Mouse (Mus musculus) spleen, adult 2 months (tissue): ENCODE measurements around the gene Aspscr1. TPM values are rescaled to one million over a fixed set of nuclear protein-coding genes. Genes with fewer than 3 reads are reported as not detected.

ENCODE experiments used
- DNase-seq, 2 experiments: peaks; one replicate each; pipeline versions ENCODE4 v3.0.0 to v3.0.0-alpha.2; 2012 to 2021; ENCODE audit warnings: low spot score in 2 of 2, low read depth in 1 of 2
- H3K27ac ChIP-seq: fragments of 200-500 bp; 2 replicates; pipeline ENCODE4 v1.5.1; 2012; ENCODE audit warnings: low read length, inconsistent platforms; ENCODE audit not compliant: insufficient read depth
- H3K27me3 ChIP-seq: fragments of 200-500 bp; 2 replicates; pipeline ENCODE4 v1.6.1; 2012; ENCODE audit warnings: mild to moderate bottlenecking, moderate library complexity, low read length, inconsistent platforms; ENCODE audit not compliant: control insufficient read depth, insufficient read depth
- H3K36me3 ChIP-seq: fragments of 200-500 bp; 2 replicates; pipeline ENCODE4 v1.6.1; 2012; ENCODE audit warnings: mild to moderate bottlenecking, low read length, inconsistent platforms; ENCODE audit not compliant: control insufficient read depth, insufficient read depth
- H3K4me1 ChIP-seq: fragments of 200-500 bp; 2 replicates; pipeline ENCODE4 v1.6.1; 2011; ENCODE audit warnings: inconsistent platforms; ENCODE audit not compliant: control insufficient read depth, insufficient read depth, insufficient read length
- H3K4me3 ChIP-seq: fragments of 200-500 bp; 2 replicates; pipeline ENCODE4 v1.5.1; 2011; ENCODE audit warnings: mild to moderate bottlenecking, inconsistent platforms; ENCODE audit not compliant: insufficient read depth, insufficient read length; ENCODE audit errors: extremely low read depth
- CTCF ChIP-seq: fragments of 200-500 bp; IDR thresholded peaks from 2 replicates; pipeline ENCODE4 v1.5.1; 2011; ENCODE audit warnings: mild to moderate bottlenecking, inconsistent platforms; ENCODE audit not compliant: insufficient read depth, insufficient read length, insufficient replicate concordance; ENCODE audit errors: extremely low read depth
- POLR2A ChIP-seq: fragments of 200-500 bp; IDR thresholded peaks from 2 replicates; pipeline ENCODE4 v1.6.1; 2011; ENCODE audit warnings: low read depth, low read length, inconsistent platforms
- WGBS: fragments of 180-500 bp; shearing (Covaris S2); methylation state at CpG from one replicate; pipeline ENCODE4 v1.1.7; 2018; 5-methylcytosine and 5-hydroxymethylcytosine counted together
- polyA plus RNA-seq: library from polyadenylated mRNA; depleted of rRNA; stranded (reverse); fragments of >200 nt; gene quantifications from 2 replicates; pipeline ENCODE4 v1.2.3, GENCODE M21; 2012

Aspscr1 gene
- polyA plus RNA-seq, 1 experiment: 84.5 TPM

DNA sequence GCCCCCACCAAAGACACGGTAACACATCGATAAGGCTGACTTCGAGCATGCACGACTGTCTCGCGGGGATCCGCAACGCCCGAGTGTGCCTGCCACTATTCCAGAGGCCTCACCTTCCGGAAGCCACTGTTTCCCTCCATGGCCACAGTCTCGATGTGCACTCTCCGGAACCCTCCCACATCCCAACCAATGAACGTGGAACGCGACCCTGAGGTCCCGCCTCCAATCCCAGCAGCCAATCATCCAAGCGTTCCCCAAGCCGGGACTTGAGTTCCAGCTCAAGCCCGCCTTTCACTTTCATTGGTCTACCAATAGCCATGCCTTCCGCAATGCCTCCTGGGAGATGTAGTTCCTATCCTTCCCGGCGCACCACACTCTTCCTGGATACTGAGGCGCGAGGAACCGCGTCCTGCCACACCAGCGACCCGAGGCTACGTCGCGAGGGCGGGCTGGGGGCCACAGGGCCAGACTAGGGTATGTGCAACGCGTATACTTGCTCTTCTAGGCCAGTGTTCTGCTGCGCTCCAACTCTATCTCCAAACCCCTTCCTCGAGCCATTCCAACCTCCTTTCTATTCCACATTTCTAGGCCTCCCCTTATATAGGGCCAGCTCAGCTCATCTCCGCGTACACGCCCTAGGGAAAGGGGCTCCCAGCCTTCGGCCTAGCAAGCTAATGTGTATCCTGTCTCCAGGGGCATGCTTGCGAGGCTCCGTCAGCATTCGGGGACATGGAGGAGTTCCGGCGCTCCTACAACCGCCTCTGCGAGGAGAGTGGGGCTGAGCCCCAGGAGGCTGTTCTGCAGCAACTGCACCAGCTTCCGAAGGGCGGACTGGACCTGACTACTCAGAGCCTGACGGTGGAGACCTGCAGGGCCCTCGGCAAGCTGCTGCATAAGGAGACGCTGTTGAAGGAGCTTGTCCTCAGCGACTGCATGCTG lies 41.1 kb downstream of the Aspscr1 start, which contains the start of the genes Cenpx and Lrrc45:
Gene Cenpx, minus strand, starts transcription at position 159 of the 939 bp plus-strand sequence.
Gene Lrrc45, plus strand, starts transcription at position 346 of the 939 bp plus-strand sequence.
- H3K4me1 ChIP-seq: peaks cover 4% of the 10 kb centered on the region; the same call in 1 of the 2 replicates
- H3K27me3 ChIP-seq: no peaks in the 10 kb centered on the region
- peak within 1 kb of the TSS; percentile 30 for H3K27ac ChIP-seq
- peak; percentile 91 to 96 for DNase-seq
- 1% methylated on average over 53 of the region's 53 CpGs for WGBS
- peak within 1 kb of the TSS; percentile 81 for H3K4me3 ChIP-seq
- peaks cover 5% of the 10 kb centered on the region; the same call in 1 of the 2 replicates for H3K36me3 ChIP-seq
- no peak for TF ChIP-seq CTCF
- TF ChIP-seq POLR2A: peak; percentile 30

DNA sequence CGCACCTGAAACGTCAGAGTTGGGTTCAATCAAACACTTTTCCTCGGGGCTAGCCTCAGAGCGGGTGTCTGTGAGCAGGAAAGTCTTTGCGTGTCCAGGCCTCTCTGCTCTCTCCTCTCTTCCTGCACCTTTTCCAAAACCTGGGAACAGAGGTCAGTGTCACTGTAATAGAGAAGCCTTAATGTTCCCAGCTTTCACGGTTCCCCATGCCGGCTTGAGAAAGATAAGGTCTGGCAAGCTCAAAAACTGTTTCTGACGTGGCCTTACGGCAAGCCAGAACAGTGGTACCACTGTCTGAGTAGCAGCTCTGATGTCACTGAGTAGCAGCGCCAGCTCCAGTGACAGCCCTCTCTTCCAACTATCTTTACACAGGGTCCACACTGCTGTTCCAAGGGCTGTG lies 41.8 kb downstream of the Aspscr1 start:
- no peaks in the 10 kb centered on the region for H3K27me3 ChIP-seq
- peaks cover 4% of the 10 kb centered on the region; the same call in 1 of the 2 replicates for H3K4me1 ChIP-seq
- 52% methylated on average over 10 of the region's 10 CpGs for WGBS
- TF ChIP-seq CTCF: no peak
- no peak for TF ChIP-seq POLR2A
- H3K27ac ChIP-seq: no peak overlapping the region
- no peak for DNase-seq
- peak overlapping the region; percentile 77; the same call in 1 of the 2 replicates for H3K4me3 ChIP-seq
- peaks cover 3% of the 10 kb centered on the region; the same call in 1 of the 2 replicates for H3K36me3 ChIP-seq

DNA sequence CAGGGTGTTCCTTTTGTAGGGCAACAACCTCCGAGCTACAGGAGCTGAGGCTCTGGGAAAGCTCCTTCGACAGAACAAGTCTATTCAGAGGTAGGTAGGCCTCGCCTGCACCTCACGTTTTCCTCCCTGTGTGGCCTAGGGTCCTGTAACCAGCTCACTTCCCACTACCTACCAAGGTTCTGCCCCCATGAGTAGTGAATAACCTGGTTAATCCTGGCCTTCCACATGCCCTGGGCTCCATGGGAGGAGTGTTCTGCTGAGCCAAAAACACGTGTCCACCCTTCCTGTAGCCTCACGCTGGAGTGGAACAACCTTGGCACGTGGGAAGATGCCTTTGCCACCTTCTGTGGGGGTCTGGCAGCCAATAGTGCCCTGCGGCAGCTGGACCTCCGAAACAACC lies 42.4 kb downstream of the Aspscr1 start:
- no peaks in the 10 kb centered on the region for H3K27me3 ChIP-seq
- peaks cover 3% of the 10 kb centered on the region; the same call in 1 of the 2 replicates for H3K36me3 ChIP-seq
- no peak overlapping the region for H3K27ac ChIP-seq
- H3K4me3 ChIP-seq: no peak overlapping the region
- TF ChIP-seq POLR2A (no peak), CTCF (no peak)
- H3K4me1 ChIP-seq: peaks cover 4% of the 10 kb centered on the region; the same call in 1 of the 2 replicates
- DNase-seq: no peak
- WGBS: 93% methylated on average over 9 of the region's 9 CpGs

DNA sequence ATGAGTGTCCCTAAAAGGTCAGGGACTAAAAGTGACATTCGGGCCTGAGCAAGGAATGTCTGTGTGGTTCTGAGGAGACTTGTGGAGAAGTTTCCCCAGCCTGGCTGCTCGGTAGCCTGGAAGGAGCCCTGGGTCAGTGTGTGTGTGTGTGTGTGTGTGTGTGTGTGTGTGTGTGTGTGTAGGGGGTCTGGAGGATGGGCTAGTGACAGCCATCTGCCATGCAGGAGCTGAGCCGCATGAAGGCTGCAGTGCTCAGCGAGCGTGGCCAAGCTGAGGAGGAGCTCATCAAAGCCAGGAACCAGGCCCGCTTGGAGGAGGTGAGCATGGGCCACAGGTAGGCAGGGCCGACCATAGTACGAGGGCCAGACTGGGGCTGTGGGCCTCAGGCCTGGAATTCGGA lies 46.5 kb downstream of the Aspscr1 start:
- no peak for DNase-seq
- TF ChIP-seq POLR2A (no peak), CTCF (no peak)
- Histone ChIP-seq H3K36me3 (peaks cover 3% of the 10 kb centered on the region; the same call in 1 of the 2 replicates), H3K4me1 (peaks cover 13% of the 10 kb centered on the region), H3K27me3 (peaks cover 13% of the 10 kb centered on the region), H3K27ac (no peak overlapping the region), H3K4me3 (no peak overlapping the region)
- WGBS: 97% methylated on average over 9 of the region's 9 CpGs

DNA sequence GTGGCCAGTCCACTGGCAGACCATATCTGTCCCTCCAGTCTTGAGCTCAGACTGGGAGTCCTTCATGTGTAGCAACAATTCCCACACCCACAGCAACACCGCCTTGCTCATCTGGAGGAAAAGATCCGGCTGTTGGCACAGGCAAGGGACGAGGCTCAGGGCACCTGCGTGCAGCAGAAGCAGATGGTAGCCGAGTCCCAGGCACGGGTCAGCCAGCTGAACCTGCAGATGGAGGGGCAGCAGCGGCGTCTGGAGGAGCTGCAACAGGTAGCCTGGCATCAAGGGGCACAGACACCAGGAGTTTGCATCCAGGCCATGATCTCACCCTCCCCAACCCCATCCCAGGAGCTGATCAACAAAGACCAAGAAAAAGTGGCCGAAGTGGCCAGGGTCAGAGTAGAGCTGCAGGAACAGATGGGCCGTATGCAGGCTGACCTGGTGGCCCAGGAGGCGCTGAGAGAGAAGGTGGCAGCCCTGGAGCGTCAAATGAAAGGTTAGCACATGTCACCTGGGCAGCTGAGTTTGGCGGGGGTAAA lies 47.1 kb downstream of the Aspscr1 start:
- 90% methylated on average over 13 of the region's 13 CpGs for WGBS
- H3K27ac ChIP-seq: no peak overlapping the region
- TF ChIP-seq POLR2A (no peak), CTCF (no peak)
- H3K4me3 ChIP-seq: no peak overlapping the region
- no peak for DNase-seq
- H3K4me1 ChIP-seq: peaks cover 11% of the 10 kb centered on the region
- H3K27me3 ChIP-seq: peaks cover 13% of the 10 kb centered on the region
- peaks cover 3% of the 10 kb centered on the region; the same call in 1 of the 2 replicates for H3K36me3 ChIP-seq

DNA sequence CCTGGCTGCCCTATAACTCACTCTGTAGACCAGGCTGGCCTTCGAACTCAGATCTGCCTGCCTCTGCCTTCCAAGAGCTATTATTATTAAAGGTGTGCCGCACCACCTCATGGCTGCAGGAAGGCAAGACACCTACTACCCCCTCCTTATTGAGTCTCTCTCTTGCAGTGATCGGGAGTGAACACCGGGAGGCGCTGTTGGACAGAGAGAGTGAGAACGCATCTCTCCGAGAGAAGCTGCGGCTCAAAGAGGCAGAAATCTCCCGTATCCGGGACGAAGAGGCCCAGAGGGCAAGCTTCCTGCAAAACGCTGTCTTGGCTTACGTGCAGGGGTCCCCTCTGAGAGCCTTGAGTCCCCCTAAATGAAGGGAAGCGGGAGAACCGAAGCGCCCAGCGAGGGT lies 47.7 kb downstream of the Aspscr1 start:
- Histone ChIP-seq H3K36me3 (peaks cover 3% of the 10 kb centered on the region; the same call in 1 of the 2 replicates), H3K4me3 (0 out of 2 replicates have a peak overlapping the region, but pooled peaks have one; percentile 23), H3K4me1 (peaks cover 11% of the 10 kb centered on the region), H3K27ac (no peak overlapping the region), H3K27me3 (peaks cover 13% of the 10 kb centered on the region)
- peak; percentile 98 for TF ChIP-seq CTCF
- no peak for TF ChIP-seq POLR2A
- WGBS: 12% methylated on average over 17 of the region's 17 CpGs
- DNase-seq: peak; percentile 83 to 89
